Mouse (Mus musculus) heart, adult 8-10 months (tissue): ENCODE measurements around the gene Stxbp3. TPM values are rescaled to one million over a fixed set of nuclear protein-coding genes. Genes with fewer than 3 reads are reported as not detected.
A peak's percentile ranks its signal among the peaks of the same experiment; 100 is the strongest.
"Not testable (repeated sequence)": the region's sequence is repeated elsewhere in the genome, so short reads cannot be mapped to it uniquely, and the experiment has no call there.

Experiments
- DNase-seq: peaks from one replicate; pipeline ENCODE4 v3.0.0; 2022; ENCODE audit warnings: low spot score
- total RNA-seq, 4 experiments: library from RNA; stranded (reverse); gene quantifications; 2 replicates each; pipeline ENCODE4 v1.2.4; 2022

Stxbp3 gene
- total RNA-seq = 10 to 100 TPM; 16.7 to 27.6 (median 21.9) TPM

DNA sequence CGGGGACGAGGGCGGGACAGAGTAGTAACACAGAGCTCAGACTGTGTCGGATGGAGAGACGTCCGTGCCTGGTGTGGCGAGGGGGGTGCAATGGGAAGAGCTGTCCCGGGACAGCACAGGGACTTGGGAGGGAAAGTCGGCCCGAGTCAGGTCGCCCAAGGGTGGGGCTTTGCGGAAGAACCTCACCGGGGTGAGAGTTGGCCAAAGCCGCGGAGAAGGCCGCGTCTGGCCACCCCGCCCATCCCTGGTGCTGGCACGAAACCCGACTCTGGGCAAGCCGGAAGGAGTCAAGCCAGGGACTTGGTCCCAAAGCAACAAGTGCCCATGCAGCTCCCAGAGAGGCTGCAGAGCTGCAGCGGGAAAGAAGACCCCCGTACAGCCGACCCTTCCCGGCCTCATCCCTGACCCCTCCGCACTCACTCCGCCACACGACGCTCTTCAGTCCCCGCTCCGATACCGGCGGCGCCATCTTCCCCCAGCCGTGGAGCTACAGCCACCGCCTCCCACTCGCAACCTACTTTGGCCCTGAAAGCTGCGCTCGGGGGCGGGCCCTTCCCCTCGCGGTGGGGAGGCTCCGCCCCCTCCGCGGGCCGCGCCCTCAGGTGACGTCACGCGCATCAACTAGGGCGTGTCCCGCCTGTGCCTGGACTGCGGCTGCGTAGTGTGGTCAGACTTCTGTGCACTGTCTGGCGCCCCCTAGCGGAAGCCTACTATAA is at the start of gene Stxbp3:
Gene Stxbp3 (minus strand): TSS at position 527 of the 716 bp plus-strand sequence.
- DNase-seq = peak; percentile 98

DNA sequence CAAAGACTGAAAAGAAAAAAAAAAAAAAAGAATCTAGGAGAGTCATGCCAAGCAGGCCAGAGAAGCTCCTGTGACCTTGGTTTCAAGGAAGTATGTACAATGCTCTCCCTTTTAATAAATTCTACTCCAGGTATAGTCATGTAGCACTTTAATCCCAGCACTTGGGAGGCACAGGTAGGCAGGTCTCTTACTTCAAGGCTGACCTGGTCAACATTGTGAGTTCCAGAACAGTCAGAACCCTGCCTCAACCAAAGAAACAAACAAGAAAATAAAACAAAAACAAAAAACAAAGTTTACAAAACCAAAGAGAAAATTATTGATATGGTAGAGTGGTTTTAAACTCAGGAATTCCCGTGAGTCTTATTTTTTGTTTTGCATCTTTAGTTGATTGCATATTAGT is 49.6 kb upstream of the Stxbp3 start, which contains the start of gene Fndc7:
Gene Fndc7 (minus strand): TSS at position 101 of the 400 bp plus-strand sequence.
- DNase-seq = no peak

DNA sequence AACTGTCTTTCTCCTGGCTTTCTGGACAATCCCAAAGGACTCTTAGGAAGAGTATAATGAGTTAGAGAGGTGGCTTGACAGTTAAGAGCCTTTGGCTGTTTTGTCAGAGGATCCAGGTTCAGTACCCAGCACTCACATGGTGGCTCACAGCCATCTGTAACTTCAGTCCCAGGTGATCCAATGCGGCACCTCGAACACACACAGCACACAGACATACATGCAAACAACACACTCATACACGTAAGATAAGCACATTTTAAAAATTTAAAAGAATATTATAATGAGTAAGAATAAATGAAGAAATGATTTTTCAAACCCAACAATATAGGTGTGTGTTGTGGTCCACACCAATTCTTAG is 47.3 kb upstream of the Stxbp3 start:
- no peak for DNase-seq

DNA sequence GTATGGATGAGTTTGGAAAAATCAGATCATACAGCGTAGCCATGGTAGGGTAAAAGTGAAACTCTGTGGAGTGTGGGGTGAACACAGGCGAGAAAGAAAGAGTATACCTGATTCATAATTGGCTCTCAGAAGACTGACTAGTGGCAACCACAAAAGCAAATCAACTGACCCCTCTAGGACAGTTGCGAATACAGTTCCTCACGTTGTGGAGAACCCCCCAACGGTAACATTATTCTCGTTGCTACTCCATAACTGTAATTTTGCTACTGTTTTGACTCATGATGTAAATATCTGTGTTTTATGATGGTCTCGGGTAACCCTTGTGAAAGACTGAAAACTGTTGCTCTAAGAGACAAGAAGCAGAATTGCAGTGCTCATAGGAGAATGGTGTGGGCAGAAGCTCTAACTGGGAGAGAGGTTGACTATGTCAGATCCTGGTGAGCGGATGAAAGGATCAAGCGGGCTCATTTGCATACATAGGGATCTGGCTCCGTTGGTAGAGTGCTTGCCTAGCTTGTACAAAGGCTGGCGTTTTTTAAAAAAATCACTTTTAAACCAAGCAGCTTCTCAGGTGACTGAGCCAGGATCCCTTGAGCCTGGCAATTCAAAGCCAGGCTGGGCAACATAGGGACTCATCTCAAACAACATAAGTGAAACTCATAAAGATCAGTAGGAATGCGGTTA is 46.8 kb upstream of the Stxbp3 start:
- no peak for DNase-seq

DNA sequence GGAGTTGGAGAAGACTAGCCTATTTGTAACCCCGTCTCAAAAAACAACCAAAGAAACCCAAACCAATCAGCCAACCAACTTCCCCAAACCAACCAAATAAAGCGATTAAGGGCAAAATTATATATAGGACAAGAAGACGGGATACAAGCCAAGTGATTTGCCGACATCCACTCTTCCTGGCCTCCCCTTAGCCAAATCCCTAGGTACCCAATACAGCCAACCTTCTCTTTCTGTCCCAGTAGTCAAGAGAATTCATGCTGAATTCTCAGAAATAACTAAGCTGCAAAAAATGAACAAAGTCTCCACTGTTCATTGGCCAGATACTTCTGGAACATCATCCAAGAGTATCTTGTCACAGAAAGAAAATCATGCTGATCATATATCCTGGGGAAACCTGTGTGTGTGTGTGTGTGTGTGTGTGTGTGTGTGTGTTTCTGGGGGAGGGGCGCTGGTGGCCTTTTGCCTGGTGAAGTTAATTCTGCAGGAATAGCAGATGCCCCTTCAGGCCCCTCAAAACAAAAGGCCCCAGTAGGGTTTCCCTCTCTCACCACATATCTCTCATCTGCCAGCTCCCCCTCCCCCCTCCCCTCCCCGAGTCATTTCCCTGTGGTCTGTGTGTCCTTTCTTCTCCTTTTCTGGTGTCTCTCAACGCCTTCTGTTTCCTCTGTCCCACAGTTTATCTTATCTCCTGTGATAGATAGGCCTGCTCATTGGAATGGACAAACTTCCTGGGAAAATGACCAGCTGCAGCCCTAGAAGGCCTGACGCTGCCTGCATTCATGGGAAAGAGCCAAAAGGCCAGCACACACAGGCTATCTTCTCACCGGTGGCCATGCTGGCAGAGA is 45.6 kb upstream of the Stxbp3 start:
- peak; percentile 50 for DNase-seq

DNA sequence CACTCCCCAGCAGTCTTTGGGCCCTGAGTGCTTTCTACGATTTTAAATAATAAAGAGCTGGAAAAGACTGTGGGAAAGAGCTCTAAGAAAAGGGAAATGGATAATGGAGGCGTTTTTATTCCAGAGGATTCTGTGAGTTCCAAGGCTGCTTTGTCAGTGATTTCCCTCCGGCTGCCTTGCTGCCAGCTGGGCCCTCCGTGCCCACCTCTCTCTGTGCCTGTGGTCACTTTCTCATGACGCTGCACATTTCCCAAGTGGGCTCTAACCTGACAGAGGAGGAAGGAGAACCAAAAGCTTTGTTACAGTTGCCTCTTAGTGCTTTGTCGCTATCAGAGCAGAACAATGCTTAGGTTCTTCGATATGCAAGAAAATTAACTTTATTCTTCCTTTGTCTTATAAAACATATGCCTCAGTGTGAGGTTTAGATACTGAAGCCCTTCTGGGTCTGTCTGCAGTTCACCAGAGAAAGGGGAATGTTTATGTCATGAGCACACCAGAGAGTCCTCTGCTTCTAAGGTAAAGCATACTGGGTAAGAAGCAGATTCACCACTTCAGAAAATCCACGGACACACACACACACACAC is 44.5 kb upstream of the Stxbp3 start:
- DNase-seq = no peak

DNA sequence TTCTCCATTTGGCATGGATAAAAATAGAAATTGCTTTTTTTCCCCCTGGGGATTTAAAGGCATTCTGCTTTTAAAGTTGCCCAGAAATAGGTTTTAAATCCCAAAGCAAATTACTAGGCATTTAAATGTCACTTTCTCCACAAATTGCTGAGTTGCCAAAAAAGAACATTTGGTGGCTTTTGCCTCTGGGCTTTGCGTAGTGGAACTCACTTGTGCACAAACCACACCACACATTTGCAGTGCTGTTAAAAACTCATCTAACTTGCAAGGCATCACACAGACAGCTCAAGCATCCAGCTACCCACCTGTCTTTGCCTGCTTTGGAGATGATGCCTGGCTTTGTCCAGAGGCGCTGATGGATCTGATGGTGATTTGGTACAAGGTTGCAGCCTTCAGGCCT is 42.7 kb upstream of the Stxbp3 start:
- no peak for DNase-seq

- DNase-seq = not testable (repeated sequence)
Measured at GRCm38 (mm10) chr3:108881873-108882272, 41.5 kb upstream of the Stxbp3 start.

DNA sequence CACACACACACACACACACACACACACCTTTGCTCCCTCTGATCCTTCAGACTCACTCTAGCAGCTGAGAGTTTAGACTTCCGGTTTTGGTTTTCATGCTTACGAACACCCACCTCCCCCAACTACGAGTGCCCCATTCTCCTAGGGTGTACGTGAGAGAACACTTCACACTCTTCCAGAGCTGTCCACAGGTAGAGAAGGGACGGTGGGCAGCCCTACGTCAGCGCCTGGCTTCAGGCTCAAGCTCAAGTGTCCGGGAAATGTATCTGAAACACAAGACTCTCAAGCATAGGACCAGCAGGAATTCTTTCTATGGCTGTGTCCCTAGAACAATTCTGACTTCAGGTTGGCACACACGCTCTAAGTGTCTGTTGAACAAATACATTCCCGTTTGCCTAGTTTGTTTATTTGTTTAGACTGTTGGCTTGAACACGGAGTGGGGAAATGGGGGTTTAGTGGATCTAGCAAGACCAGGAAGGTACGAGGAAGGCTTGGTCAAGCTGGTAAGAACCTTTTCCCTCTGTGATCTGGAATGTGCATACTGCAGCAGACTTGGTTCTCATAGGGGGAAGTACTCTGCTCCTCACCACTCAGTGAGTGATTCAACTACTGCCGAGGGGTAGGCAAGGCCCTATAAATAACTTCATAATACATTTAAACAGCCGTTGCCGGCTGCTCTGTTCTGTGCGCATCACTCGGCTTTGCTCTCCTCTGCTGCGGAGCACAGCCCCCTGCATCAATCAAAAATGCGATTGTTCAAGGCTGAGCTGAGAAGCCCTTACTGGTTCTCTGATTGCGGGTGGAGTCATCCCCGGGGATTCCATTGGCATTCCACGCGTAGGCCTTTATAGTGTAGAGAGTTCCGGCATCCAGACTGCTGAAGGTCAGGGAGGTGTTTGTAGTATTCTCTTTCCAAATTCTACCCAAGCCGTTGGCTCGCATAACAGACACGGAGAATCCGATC is 40.5 kb upstream of the Stxbp3 start:
- no peak for DNase-seq

DNA sequence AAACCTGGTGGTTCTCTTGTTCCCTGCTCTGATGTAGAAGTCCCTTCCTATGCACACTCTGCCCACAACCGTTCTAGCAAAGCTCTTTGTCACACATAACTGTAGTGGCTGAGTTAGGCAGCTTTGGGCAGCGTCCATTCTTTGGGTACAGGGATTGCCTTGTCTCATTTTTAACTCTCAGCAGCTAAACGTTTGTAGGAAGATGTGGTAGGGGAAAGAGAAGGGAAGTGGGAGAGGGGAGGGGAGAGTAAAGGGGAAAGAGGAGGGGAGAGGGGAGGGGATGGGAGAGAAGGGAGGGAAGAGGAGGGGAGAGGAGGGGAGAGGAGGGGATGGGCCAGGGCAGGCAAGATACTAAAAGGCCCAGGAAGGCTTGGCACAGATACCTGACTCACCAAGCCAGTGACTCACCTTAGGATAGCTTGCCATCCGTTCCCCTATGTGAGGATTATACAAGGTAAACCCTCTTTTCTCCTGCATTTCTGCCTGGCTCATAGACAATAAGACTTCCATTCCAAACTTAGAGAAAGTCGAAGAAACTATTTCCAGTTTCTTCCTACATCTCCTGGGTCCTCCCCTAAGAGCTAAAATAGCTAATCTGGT is 39.6 kb upstream of the Stxbp3 start:
- DNase-seq = no peak

- DNase-seq = no peak
Measured at GRCm38 (mm10) chr3:108879129-108879528, 38.8 kb upstream of the Stxbp3 start.

GRCm38 (mm10) chr3:108870631-108871030 is 30.3 kb upstream of the Stxbp3 start:
- no peak for DNase-seq

GRCm38 (mm10) chr3:108867449-108867848 is 27.1 kb upstream of the Stxbp3 start:
- no peak for DNase-seq

GRCm38 (mm10) chr3:108865676-108866075 is 25.4 kb upstream of the Stxbp3 start:
- DNase-seq = no peak

- no peak for DNase-seq
Measured at GRCm38 (mm10) chr3:108865129-108865528, 24.8 kb upstream of the Stxbp3 start.

DNA sequence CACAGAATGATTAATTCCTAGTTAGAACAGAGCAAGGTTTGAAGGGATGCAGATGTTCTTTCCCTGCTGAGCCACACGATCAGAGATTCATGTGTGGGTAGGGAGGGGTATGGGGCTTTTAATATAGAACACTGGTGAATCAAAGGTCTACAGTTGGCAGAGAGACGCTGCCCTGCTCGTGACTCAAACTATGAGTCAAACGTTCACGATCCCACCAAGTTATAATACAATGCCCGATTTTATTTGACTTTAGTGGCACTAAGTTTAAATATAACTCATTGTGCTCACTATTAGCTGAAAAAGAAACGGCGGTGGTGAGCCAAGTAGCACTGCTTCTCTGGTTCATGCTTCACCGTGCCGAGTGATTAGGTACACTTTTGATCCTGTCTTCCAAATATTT is 22.8 kb upstream of the Stxbp3 start:
- DNase-seq = no peak

- DNase-seq = not testable (repeated sequence)
Measured at GRCm38 (mm10) chr3:108862282-108862681, 22.0 kb upstream of the Stxbp3 start.

- no peak for DNase-seq
Measured at GRCm38 (mm10) chr3:108860786-108861185, 20.5 kb upstream of the Stxbp3 start.

DNA sequence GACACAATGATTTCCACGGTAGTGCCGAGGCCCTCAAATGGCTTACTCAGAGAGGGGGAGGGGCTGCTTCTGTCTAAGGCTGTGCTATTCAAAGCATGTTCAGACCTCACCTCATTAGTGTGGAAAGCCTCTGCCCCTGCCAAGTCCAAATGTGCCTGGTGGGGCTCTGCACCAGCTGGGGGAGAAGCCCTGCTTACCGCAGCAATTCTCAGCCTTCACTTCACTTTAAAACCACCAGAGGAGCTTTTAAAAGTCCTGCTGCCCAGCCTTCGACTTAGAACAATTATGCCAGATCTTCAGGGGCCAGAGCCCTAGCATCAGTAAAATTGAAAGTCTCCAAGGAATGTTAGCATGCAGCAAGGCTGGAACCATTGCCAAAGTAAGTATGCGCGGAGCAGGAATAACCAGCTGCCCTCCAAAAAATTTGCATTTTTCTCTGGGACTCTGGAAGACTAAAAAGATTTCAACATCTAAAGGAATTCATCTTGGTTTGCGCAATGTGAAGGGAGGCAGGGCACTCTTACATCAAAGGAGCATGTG is 18.0 kb upstream of the Stxbp3 start:
- DNase-seq = peak; percentile 43

GRCm38 (mm10) chr3:108857714-108858113 is 17.4 kb upstream of the Stxbp3 start:
- no peak for DNase-seq
